Mouse (Mus musculus): ENCODE results near the gene Tamm41. TPM values are rescaled to one million over a fixed set of nuclear protein-coding genes. Genes with fewer than 3 reads are reported as not detected.

The Tamm41 gene
- total RNA-seq, 2 experiments from 2014 or later: 7.2 to 7.9 TPM

Other genes with a start within 250 kb of the Tamm41 start
- 10 to 100 TPM; 13.3 to 13.9 TPM for gene Vgll4, start 67.9 kb downstream of the Tamm41 start, total RNA-seq (2021)
- gene Syn2, start 97.0 kb upstream of the Tamm41 start, total RNA-seq (2021): 1 to 10 TPM; 1.8 to 2.7 TPM
- not detected for gene Gm17482, start 189.5 kb upstream of the Tamm41 start, total RNA-seq (2021)
- gene Timp4, start 214.3 kb upstream of the Tamm41 start, total RNA-seq (2021): 10 to 100 TPM; 21.8 to 23.9 TPM

Data from gastrocnemius, postnatal 25 days (tissue).